Mouse (Mus musculus) liver, embryonic 13.5 days (tissue): ENCODE measurements at regions not wholly inside any gene's neighbourhood (a gene's known extent, or its start where the extent isn't known, plus 50 kb on each side); places are given as distances from the start of the nearest gene placed in this dataset.

Experiments
- ATAC-seq: fragments of 200-750 bp; cut with Nextera tagmentation; 2 replicates; pipeline ENCODE4 v1.8.0; 2017; ENCODE audit warnings: low read depth, mild to moderate bottlenecking, moderate number of reproducible peaks, moderate library complexity
- DNase-seq: peaks from one replicate; pipeline ENCODE4 v3.0.0; 2022
- H3K27ac ChIP-seq: fragments of 300-500 bp; sonication (generic); 2 replicates; pipeline ENCODE4 v1.5.1; 2015; ENCODE audit warnings: moderate library complexity, mild to moderate bottlenecking, inconsistent platforms
- H3K27me3 ChIP-seq: fragments of 300-500 bp; sonication (generic); 2 replicates; pipeline ENCODE4 v1.6.1; 2015; ENCODE audit warnings: mild to moderate bottlenecking, inconsistent platforms
- H3K36me3 ChIP-seq: fragments of 300-500 bp; sonication (generic); 2 replicates; pipeline ENCODE4 v1.6.1; 2015; ENCODE audit warnings: mild to moderate bottlenecking, inconsistent platforms
- H3K4me1 ChIP-seq: fragments of 300-500 bp; sonication (generic); replicated peaks from 2 replicates; pipeline ENCODE4 v1.6.1; 2015; ENCODE audit warnings: inconsistent platforms
- H3K4me2 ChIP-seq: fragments of 300-500 bp; sonication (generic); 2 replicates; pipeline ENCODE4 v1.6.1; 2015; ENCODE audit warnings: inconsistent platforms, mild to moderate bottlenecking, moderate library complexity
- H3K4me3 ChIP-seq: fragments of 300-500 bp; sonication (generic); replicated peaks from 2 replicates; pipeline ENCODE4 v1.5.1; 2015; ENCODE audit warnings: mild to moderate bottlenecking, inconsistent platforms
- H3K9ac ChIP-seq: fragments of 300-500 bp; sonication (generic); 2 replicates; pipeline ENCODE4 v1.6.1; 2015; ENCODE audit warnings: mild to moderate bottlenecking, inconsistent platforms
- H3K9me3 ChIP-seq: fragments of 300-500 bp; sonication (generic); replicated peaks from 2 replicates; pipeline ENCODE4 v1.6.1; 2016; ENCODE audit warnings: inconsistent platforms
- WGBS: fragments of 180-500 bp; shearing (Covaris S2); methylation state at CpG from one replicate; pipeline ENCODE4 v1.1.7; 2015; ENCODE audit not compliant: insufficient replicate concordance; 5-methylcytosine and 5-hydroxymethylcytosine counted together

DNA sequence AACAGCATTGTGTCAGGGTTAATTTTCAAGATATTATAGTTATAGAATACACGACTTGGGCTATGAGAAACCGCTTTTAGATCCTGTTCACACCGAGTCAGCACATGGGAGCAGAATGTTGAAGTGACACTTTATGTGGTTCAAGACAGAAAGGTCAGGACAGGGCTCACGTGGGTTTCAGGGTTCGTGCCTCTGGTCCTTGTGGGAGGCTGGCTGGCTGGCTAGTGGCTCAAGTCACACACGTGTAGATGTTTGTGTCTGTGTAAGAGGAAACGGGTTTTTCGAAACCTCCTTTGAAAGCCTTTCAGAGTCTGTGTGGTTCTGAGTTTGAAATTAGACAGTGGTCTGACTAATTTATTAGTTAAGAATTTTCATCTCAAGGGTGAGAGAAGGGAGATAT lies 255.3 kb downstream of the Foxa2 start:
- Histone ChIP-seq H3K4me2 (no peak overlapping the region), H3K36me3 (no peaks in the 10 kb centered on the region), H3K27me3 (no peaks in the 10 kb centered on the region), H3K9ac (no peak overlapping the region), H3K4me1 (no peaks in the 10 kb centered on the region), H3K27ac (no peak overlapping the region), H3K4me3 (no peak overlapping the region), H3K9me3 (no peaks in the 10 kb centered on the region)
- no peak for ATAC-seq
- WGBS, result 61% methylated on average over 8 of the region's 8 CpGs
- DNase-seq, result no peak

DNA sequence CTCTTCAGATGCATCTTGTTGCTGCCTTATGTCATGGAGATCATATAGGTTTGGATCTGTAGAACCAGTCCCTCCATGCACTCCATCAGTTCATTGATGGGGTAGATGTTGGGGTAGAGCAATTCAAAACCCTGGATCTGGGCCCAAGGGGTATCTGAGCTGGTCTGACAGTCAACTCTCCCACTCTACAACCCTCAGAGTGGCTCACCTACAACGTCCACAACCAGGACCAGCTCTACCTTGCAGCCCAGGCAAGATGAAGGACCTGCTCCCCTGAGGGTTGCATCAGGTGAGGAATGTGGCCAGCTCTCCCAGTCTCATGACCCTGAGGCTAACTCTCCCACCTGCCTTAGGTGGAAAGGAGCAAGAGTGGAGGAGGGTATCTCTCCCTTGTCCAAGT lies 256.9 kb downstream of the Foxa2 start:
- Histone ChIP-seq H3K27ac (no peak overlapping the region), H3K36me3 (no peaks in the 10 kb centered on the region), H3K4me1 (no peaks in the 10 kb centered on the region), H3K4me3 (no peak overlapping the region), H3K27me3 (no peaks in the 10 kb centered on the region), H3K4me2 (no peak overlapping the region), H3K9me3 (no peaks in the 10 kb centered on the region), H3K9ac (no peak overlapping the region)
- ATAC-seq (no peak), DNase-seq (no peak)
- WGBS, result 44% methylated on average over 1 of the region's 1 CpGs

DNA sequence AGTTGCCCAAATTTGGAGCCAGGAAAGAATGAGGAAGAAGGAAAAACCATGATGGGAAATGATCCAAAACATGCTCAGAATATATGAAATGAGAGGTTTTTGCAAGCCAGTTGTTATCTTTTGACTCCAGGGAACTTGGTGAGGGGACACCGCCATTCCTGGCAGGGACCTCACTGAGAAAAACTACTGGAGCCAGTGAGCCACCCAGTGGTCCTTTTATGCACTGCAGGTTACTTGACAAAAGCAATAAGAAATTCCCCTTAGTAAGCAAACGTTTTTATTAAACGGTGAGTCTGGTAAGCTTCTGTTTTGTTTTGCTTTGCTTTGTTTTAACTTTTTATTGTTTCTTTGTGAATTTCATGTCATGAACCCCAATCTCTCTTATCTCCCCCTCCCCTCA lies 257.5 kb downstream of the Foxa2 start:
- ATAC-seq (no peak), DNase-seq (no peak)
- Histone ChIP-seq H3K4me3 (no peak overlapping the region), H3K4me1 (no peaks in the 10 kb centered on the region), H3K27ac (no peak overlapping the region), H3K9me3 (no peaks in the 10 kb centered on the region), H3K36me3 (no peaks in the 10 kb centered on the region), H3K27me3 (no peaks in the 10 kb centered on the region), H3K4me2 (no peak overlapping the region), H3K9ac (no peak overlapping the region)
- 14% methylated on average over 3 of the region's 3 CpGs for WGBS

DNA sequence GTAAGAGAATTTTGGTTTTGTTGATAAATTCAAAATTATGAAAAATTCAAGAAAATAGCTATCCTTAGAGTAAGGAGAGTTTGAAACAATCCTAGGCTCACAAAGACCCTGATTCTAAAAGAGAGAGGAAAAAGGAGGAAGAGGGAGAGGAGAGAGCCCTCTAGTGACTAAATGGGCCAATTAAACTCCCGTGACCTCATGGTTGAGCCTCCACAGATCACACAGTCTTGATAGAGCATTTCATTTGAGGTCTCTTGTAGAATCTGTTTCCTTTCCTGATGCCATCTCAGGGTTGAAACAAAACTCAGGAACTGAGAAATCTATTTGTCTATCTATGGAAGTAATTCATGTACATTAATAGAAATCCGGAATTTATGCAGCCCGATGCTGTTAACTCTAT lies 258.8 kb downstream of the Foxa2 start:
- ATAC-seq (no peak), DNase-seq (no peak)
- Histone ChIP-seq H3K4me2 (no peak overlapping the region), H3K9me3 (no peaks in the 10 kb centered on the region), H3K27me3 (no peaks in the 10 kb centered on the region), H3K4me1 (no peaks in the 10 kb centered on the region), H3K36me3 (no peaks in the 10 kb centered on the region), H3K4me3 (no peak overlapping the region), H3K9ac (no peak overlapping the region), H3K27ac (no peak overlapping the region)
- 55% methylated on average over 3 of the region's 3 CpGs for WGBS

DNA sequence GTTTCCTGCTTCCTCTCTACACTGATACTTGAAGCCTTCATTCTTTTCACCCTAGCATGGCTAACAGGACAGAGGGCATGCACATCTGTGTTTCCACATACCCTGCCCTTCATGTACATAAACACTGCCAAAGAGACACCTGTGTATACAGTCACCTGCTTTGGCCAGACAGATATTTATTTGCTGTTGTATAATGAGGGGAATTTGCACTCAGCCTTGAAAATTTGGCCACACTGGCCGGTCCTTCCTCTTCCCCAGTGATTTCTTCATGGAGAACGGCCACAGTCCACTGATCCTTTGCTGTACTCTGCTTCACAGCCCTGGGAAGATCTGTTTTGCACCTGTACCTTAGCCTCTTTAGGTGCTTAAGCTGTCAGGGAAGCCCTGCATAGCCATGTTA lies 264.3 kb downstream of the Foxa2 start:
- no peaks in the 10 kb centered on the region for H3K36me3 ChIP-seq
- H3K4me3 ChIP-seq, result no peak overlapping the region
- H3K9ac ChIP-seq, result no peak overlapping the region
- H3K27ac ChIP-seq, result no peak overlapping the region
- 52% methylated on average over 2 of the region's 2 CpGs for WGBS
- ATAC-seq (no peak), DNase-seq (no peak)
- no peaks in the 10 kb centered on the region for H3K4me1 ChIP-seq
- H3K27me3 ChIP-seq, result no peaks in the 10 kb centered on the region
- no peaks in the 10 kb centered on the region for H3K9me3 ChIP-seq
- no peak overlapping the region for H3K4me2 ChIP-seq

DNA sequence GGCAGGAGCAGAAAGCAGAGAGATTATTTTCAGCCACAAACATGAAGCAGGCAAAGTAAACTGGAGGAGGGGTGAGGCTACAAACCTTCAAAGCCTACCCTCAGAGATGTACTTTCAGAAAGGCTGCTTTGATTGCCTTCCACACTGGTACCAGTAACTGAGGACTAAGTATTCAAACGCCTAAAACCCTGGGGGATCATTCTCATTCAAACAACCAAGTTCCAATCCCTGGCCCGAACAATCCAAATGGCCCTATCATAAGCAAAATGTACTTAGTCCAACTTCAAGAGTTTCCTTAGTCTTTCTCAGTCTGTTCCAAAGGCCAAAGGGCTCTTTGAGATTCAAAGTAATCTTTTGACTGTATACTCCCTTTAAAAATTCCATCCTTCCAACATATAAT lies 270.5 kb downstream of the Foxa2 start:
- no peaks in the 10 kb centered on the region for H3K27me3 ChIP-seq
- no peak overlapping the region for H3K4me3 ChIP-seq
- DNase-seq (no peak), ATAC-seq (no peak)
- 30% methylated on average over 2 of the region's 2 CpGs for WGBS
- H3K4me1 ChIP-seq, result no peaks in the 10 kb centered on the region
- H3K9ac ChIP-seq, result no peak overlapping the region
- no peaks in the 10 kb centered on the region for H3K36me3 ChIP-seq
- no peak overlapping the region for H3K4me2 ChIP-seq
- no peaks in the 10 kb centered on the region for H3K9me3 ChIP-seq
- no peak overlapping the region for H3K27ac ChIP-seq

DNA sequence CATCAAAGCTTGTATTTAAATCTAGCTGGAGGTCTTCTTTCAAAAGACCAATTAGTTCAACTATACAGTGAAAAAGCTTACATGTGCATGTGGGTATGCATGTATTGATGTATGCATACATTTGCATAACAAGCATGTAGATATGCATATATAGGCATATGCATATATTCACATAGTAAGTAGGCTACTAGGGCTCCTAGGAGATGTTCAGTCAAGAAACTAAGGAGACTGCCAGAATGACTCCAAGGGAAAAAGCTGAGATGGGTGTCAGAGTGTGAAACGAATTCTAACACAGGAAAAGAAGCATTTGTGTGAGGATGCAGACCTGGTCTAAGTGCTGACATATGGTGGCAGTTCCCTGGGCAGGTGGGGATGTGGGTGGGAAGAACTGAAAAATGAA lies 274.2 kb downstream of the Foxa2 start:
- ATAC-seq (no peak), DNase-seq (no peak)
- H3K4me1 ChIP-seq, result no peaks in the 10 kb centered on the region
- H3K9ac ChIP-seq, result no peak overlapping the region
- no peaks in the 10 kb centered on the region for H3K27me3 ChIP-seq
- no peak overlapping the region for H3K4me2 ChIP-seq
- no peak overlapping the region for H3K4me3 ChIP-seq
- H3K27ac ChIP-seq, result no peak overlapping the region
- no peaks in the 10 kb centered on the region for H3K9me3 ChIP-seq
- H3K36me3 ChIP-seq, result no peaks in the 10 kb centered on the region
- 18% methylated on average over 1 of the region's 1 CpGs for WGBS

DNA sequence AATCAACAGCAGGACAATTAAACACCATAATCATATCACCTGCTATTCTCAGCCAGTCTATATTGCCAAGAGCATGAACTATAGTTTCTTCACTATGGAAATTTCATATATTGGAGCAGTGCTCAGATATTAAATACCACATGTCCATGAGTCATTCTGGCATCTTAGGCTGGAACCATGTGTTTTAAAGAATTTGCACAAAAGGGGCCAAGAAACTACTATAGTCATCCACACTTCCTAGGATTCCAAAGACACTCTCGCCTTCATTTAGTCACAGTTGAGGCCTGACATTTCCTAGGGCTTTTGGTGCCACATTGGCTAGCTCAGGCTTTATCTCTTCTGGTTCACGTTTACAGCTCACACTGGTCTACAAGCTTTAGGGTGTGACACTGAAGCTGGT lies 293.7 kb downstream of the Foxa2 start:
- Histone ChIP-seq H3K27ac (no peak overlapping the region), H3K4me2 (no peak overlapping the region), H3K36me3 (no peaks in the 10 kb centered on the region), H3K27me3 (no peaks in the 10 kb centered on the region), H3K9ac (no peak overlapping the region), H3K4me3 (no peak overlapping the region), H3K9me3 (no peaks in the 10 kb centered on the region), H3K4me1 (no peaks in the 10 kb centered on the region)
- ATAC-seq (no peak), DNase-seq (no peak)
- WGBS, result 54% methylated on average over 2 of the region's 2 CpGs

DNA sequence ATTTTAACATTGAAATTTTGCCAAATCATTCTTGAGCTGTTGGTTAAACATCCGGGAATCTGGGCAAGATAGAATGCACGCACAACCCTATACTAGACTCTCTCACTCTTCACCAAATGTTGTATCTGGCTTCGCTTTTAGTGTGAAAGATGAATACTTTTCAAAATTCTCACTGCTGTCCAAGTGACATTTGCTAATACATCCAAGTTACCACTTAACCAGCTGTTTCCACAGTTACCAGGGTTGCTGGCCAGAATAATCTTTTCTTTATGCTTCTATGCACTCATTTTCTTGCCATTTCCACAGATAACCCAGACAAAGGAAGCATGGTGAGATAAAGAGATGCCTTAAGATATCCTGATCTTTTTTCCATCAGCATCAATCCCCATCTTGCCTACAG lies 294.9 kb downstream of the Foxa2 start:
- Histone ChIP-seq H3K4me1 (no peaks in the 10 kb centered on the region), H3K27me3 (no peaks in the 10 kb centered on the region), H3K36me3 (no peaks in the 10 kb centered on the region), H3K27ac (no peak overlapping the region), H3K4me3 (no peak overlapping the region), H3K9ac (no peak overlapping the region), H3K9me3 (no peaks in the 10 kb centered on the region), H3K4me2 (no peak overlapping the region)
- no peak for ATAC-seq
- DNase-seq, result no peak
- WGBS, result 63% methylated on average over 3 of the region's 3 CpGs

DNA sequence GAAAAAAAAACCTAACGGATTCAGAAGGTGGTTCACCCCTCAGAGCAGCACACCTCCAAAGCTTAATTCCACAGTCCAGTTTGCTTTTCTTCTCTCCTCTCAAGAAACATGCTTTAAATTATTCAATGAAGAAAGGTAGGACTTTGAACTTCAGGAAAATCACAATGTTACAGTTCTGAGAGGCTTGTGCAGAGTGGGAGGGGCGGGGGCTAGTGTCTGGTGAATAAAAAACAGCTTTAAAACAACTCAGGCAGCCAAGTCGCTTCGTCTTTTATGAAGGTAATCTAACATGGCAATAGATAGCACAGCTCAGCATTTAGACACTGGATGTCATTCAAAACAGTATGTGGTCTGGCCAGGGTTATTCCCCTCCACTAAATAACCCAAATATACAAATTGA lies 298.8 kb downstream of the Foxa2 start:
- Histone ChIP-seq H3K27me3 (no peaks in the 10 kb centered on the region), H3K36me3 (no peaks in the 10 kb centered on the region), H3K4me3 (no peak overlapping the region), H3K9ac (no peak overlapping the region), H3K9me3 (no peaks in the 10 kb centered on the region), H3K4me1 (no peaks in the 10 kb centered on the region), H3K4me2 (no peak overlapping the region), H3K27ac (no peak overlapping the region)
- 42% methylated on average over 4 of the region's 4 CpGs for WGBS
- no peak for ATAC-seq
- no peak for DNase-seq

DNA sequence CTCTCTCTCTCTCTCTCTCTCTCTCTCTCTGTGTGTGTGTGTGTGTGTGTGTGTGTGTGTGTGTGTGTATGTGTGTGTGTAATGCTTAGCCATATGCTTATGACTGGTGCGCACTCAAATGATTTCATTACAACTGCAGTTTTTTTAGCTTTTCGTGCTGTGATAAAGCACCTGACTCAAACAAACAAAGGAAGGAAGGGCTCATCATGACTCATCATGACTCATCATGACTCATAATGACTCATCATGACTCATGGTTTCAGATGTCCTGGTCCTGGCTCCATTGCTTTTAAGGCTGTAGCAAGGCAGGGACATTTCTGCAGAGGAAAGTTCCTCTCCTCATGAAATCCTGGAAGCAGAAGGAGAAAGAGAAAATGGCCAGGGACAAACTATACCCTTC lies 302.9 kb downstream of the Foxa2 start:
- Histone ChIP-seq H3K36me3 (no peaks in the 10 kb centered on the region), H3K9ac (no peak overlapping the region), H3K27ac (no peak overlapping the region), H3K27me3 (no peaks in the 10 kb centered on the region), H3K9me3 (no peaks in the 10 kb centered on the region), H3K4me3 (no peak overlapping the region), H3K4me2 (no peak overlapping the region), H3K4me1 (no peaks in the 10 kb centered on the region)
- no peak for DNase-seq
- no peak for ATAC-seq
- 54% methylated on average over 2 of the region's 2 CpGs for WGBS

DNA sequence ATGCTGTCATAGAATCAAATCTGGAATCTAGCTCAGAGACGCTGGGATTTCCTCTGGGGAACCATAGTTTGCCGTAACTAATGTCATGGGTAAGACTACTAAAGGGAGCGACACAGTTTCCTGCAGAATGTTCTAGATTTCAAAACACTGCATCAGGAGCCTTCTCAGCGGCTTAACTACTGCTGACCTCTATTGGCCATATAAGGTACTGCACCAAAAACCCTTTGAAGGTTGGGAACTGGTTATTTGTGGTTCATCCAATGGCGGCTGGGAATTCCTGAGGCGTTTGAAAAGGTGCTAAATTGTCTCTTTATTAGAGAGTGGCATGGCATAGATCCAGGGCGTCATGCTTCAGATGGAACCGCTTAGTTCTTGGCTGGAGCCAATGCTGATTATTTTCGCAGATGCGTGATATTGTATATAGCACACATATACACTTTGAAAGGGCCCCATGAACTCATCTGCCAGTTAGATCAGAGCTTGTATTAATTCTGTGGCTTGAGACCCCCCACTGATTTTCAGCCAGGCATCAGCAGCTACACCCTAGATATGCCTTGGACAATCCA lies 308.4 kb downstream of the Foxa2 start:
- no peaks in the 10 kb centered on the region for H3K36me3 ChIP-seq
- H3K27ac ChIP-seq, result no peak overlapping the region
- DNase-seq (no peak), ATAC-seq (no peak)
- no peak overlapping the region for H3K4me3 ChIP-seq
- no peak overlapping the region for H3K4me2 ChIP-seq
- H3K9me3 ChIP-seq, result no peaks in the 10 kb centered on the region
- no peaks in the 10 kb centered on the region for H3K27me3 ChIP-seq
- H3K9ac ChIP-seq, result no peak overlapping the region
- 33% methylated on average over 10 of the region's 10 CpGs for WGBS
- no peaks in the 10 kb centered on the region for H3K4me1 ChIP-seq
